Mouse (Mus musculus) T-helper 2 cell (primary cell): ENCODE data around the gene Hpn.

ENCODE experiments used
- in situ Hi-C: fragments of 300-600 bp; cut with MboI, MseI; formaldehyde crosslinking; loops from one replicate; pipeline ENCODE4 v1.15.1; 2025; ENCODE audit warnings: high pct_unique_total_duplicates

The Hpn gene

GRCm38 (mm10) chr7:31082831-31083588 lies 32.1 kb downstream of the Hpn start:
- in situ Hi-C loops = no loop called here

GRCm38 (mm10) chr7:31082106-31082505 lies 33.0 kb downstream of the Hpn start:
- in situ Hi-C loops = no loop called here

DNA sequence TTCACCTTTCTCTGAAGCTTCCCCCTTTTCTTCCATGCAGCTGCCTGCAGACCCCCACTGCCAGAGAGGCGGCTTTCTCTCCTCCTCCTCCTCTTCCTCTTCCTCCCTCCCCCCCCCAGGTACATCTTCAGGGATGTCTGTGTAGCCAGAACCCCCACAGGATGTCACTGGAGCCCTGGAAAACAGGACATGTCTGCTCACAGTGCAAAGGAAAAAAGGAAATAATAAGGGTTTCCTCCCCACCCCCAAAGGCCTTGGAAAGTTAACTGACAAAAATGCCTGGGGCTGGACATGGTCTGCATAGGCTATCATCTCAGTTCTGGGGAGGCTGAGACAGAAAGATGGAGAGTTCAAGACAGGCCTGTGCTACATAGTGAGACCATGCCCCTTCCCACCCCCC lies 34.0 kb downstream of the Hpn start:
- in situ Hi-C loops = no loop called here

- in situ Hi-C loops = no loop called here
Observed at GRCm38 (mm10) chr7:31080611-31081010, 34.5 kb downstream of the Hpn start.

DNA sequence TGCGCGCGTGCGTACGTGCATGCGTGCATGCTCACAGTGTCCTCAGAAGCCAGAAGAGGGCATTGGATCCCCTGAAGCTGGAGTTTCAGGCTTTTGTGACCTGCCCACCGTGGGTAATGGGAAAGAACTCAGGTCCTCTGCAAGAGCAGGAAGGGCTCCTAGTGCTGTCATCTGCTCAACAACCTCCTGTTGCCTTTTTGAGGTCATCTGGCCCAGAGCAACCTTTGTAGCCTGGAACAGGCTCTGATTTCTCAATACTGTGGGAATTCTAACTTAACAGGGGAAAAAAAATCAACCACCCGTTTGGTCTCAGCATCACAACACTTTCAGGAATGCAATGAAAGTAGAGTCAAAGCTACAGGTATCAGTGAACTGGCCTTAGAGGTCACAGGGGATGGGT lies 35.4 kb downstream of the Hpn start:
- in situ Hi-C loops = no loop called here

DNA sequence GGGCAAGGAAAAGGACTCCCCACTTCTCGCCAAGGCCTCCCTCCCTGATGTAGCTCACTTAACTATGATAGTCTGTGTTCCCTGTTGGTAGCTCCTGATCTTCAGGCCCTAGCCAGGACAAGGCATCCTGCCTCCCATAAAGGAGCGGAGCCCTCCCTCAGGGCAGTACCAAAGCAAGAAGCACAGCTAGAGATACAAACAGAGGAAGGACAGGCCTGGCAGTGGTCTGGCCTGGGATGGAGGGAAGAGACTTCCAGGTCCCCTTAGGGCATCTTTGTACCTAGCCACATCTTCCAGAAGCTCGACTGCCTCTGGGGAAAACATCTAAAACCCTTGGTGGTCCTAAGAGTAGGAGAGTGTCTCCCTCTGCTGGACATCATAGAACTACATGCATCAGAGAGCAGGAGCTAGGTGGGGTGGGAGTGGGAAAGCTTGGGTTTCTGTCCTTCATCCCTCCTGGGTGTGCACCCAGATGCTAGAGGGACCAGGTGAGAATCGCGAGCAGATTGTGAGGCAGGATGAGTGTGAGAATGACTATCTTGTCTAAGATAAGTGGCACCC lies 37.1 kb downstream of the Hpn start:
- in situ Hi-C loops = no loop called here

GRCm38 (mm10) chr7:31077470-31077869 lies 37.6 kb downstream of the Hpn start:
- in situ Hi-C loops = no loop called here

GRCm38 (mm10) chr7:31076492-31076891 lies 38.6 kb downstream of the Hpn start, which contains the start of gene Fxyd3:
Fxyd3 (minus strand) TSS chr7:31076704.
- in situ Hi-C loops = no loop called here

- in situ Hi-C loops = no loop called here
Observed at GRCm38 (mm10) chr7:31074713-31075069, 40.4 kb downstream of the Hpn start.

DNA sequence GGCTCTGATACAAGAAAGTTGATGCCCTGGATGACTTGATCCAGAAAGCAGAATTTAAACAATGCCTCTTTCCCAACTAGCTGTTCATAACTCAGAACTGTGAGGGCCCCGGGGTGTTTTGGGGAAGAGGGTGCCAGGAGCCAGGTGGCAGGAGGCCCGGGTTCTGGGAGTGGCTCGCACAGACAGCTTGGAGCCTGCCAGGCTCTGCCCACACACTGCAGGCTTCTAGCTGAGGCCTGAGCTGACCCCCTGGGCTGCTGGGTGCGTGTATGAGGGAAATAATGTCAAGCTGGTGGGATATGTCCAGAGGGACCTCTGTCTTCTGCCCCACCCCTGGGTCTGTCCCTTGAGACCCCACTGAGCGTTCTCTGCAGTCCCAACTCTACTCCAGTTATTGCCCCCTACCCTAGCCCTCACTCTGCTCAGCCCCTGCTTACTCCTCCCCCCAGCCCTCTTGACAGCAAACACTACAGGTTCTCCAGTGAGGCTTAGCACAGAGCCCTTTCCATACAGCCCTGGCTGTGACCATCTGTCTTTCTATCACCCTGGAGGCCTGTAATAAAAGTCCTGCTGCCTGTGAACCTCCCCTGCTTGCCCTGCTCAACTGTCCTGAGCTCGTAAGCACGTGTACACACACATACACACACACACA lies 40.9 kb downstream of the Hpn start:
- in situ Hi-C loops = no loop called here

GRCm38 (mm10) chr7:31073546-31073945 lies 41.5 kb downstream of the Hpn start:
- in situ Hi-C loops = no loop called here

DNA sequence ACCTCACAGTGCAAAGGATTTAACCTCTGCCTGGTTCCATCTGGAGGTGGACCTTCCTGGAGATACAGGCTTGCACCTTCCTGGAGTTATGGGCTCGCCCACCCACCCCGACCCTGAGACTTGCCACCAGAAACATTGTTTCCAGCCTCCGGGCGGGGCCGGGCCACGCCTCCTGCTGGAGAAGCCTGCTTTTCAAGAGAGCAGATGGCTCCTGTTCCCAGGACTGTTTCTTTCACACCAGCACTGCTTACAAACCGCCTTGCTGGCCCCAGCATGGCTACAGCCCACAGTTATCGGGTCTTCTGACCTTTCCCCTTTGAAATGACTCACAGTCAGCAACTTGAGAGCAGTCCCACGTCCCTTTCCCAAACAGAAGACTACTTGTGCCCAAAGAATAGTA lies 42.8 kb downstream of the Hpn start:
- in situ Hi-C loops = no loop called here

- in situ Hi-C loops = no loop called here
Observed at GRCm38 (mm10) chr7:31070324-31070723, 44.8 kb downstream of the Hpn start.

- in situ Hi-C loops = no loop called here
Observed at GRCm38 (mm10) chr7:31069491-31069890, 45.6 kb downstream of the Hpn start.

DNA sequence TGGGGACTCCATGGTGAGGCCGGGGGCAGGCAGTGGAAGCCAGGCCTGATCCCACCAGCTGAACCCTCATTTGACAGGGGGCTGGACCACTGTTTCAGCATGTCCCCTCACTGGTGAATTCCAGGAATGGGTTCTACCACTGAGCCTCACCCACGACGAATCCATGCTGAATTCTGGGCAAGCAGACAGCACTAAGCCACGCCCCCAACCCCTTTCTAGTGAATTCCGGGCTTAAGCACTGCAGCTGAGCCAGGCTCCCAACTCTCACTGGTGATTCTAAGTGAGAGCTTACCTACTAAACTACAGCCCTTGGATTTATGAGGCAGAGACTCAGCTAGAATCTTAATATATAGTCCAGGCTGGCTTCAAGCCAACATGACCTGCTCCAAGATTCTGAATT lies 47.3 kb downstream of the Hpn start:
- in situ Hi-C loops = no loop called here

- in situ Hi-C loops = no loop called here
Observed at GRCm38 (mm10) chr7:31063074-31063560, 52.0 kb downstream of the Hpn start.

GRCm38 (mm10) chr7:31060621-31061010 lies 54.5 kb downstream of the Hpn start:
- in situ Hi-C loops = no loop called here

DNA sequence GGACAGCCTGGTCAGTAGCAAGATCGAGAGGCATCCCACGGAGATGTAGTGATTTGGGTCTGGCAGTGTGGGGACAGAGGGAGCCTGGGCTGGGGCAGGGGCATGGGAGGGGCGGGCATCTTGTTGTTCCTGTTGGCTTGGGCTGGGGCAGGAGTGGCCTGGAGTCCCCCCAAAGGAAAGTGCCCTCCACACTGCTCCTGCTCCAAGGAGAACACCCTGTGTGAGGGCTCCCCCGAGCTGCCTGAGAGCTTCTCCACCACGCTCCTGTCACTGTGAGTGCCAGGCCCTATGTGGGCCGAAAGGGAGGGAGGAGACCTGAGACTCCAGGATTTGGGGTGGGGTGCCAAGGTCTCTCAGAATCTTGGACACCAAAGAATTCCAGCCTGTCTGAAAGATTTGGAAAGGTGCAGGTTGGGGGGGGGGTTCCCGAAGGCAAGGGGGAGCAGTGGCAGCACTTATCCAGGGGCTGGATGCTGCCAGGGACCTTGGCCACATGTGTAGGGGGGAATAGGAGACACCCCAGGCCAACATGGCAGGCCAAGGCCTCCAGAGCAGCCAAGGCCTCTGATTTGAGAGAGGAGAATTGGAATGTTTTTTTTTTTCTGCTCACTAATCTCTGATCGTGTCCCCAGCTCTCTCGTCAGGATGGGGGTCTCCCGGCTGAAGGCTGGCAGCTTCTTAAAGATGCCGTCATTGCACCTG lies 55.0 kb downstream of the Hpn start:
- in situ Hi-C loops = no loop called here

GRCm38 (mm10) chr7:31059108-31059507 lies 56.0 kb downstream of the Hpn start, which contains the start of gene Lgi4:
Lgi4 (plus strand) TSS chr7:31059342.
- in situ Hi-C loops = no loop called here

DNA sequence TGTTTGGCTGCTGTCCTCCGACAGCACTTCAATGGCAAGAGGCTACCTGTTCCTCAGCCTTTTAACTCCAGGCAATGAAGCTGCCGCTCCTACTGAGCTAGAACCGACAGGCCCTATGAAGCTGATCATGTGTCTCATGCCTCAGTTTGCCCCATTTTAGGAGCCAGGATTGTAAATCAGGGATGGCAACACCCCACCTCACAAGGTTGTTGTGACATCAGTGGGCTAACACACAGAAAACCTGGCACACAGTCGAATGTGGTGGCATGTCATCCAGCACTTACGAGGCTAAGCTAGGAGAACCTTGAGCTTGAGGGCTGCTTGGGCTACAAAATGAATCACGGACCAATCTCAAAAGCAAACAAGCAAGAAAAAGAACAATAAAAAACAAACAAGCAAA lies 56.9 kb downstream of the Hpn start:
- in situ Hi-C loops = no loop called here

GRCm38 (mm10) chr7:31057730-31058129 lies 57.4 kb downstream of the Hpn start:
- in situ Hi-C loops = no loop called here

DNA sequence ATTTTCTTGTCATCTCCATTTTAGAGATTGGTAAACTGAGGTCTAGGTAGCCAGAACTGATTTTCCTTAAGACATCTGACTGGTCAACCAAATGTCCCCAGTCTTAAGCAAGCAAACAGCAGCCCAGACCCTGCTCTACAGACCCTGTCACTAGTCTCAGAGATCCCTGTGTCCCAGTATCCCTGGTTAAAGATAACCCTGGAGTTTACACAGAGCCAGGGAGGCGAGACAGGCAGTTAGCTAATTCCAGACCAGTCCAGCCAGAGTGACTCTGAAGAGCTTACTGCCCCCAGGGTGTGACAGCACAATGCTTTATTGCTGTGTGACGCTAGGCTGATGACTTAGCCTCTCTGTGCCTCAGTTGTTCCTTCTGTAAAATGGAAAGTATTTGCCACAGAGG lies 58.0 kb downstream of the Hpn start, which contains the start of gene Fxyd1:
Gene Fxyd1 (minus strand): TSS at position 129 of the 400 bp plus-strand sequence.
- in situ Hi-C loops = no loop called here
